Mouse (Mus musculus): Measurements from ENCODE around the gene Unc93a2. TPM values are rescaled to one million over a fixed set of nuclear protein-coding genes. Genes with fewer than 3 reads are reported as not detected.
"Not testable (repeated sequence)": the region's sequence is repeated elsewhere in the genome, so short reads cannot be mapped to it uniquely, and the experiment has no call there.

The Unc93a2 gene
- polyA plus RNA-seq, 1 experiment from 2014 or later, result not detected

DNA sequence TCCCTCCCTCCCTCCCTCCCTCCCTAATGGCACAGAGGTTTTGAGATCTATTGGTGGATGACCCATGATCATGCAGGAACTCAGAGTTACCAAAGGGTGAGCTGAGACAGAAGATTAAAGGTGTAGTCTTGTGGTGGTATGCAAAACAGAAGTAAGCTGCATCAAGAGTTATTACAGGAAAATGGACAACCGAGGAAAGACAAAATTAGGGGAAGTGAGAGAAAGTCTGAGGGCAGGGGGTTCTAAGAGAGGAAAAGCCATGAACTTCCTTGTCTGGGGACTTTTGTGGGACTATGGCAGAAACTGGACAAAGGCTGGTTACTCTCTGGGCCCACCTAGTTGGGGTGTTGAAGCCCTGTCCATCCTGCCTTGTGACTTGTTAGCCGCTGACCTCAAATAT is 11.0 kb upstream of the Unc93a2 start:
- H3K9ac ChIP-seq (replicated peaks; ENCODE audit: low read depth, low read length); H3K27me3 ChIP-seq (ENCODE audit: control insufficient read depth, insufficient read depth, low read length); H3K36me3 ChIP-seq (ENCODE audit: control insufficient read depth, insufficient read depth, low read length); ATAC-seq (ENCODE audit: low read depth); H3K9me3 ChIP-seq (ENCODE audit: control insufficient read depth, low read length); H3K4me1 ChIP-seq (ENCODE audit: control insufficient read depth, insufficient read depth, low read length); H3K4me3 ChIP-seq (ENCODE audit: low read depth, low read length); H3K4me2 ChIP-seq (ENCODE audit: low read depth, low read length); H3K27ac ChIP-seq (ENCODE audit: low read depth, low read length): not testable (repeated sequence)
- WGBS, result no CpG with 5 or more reads among the region's 2 CpGs

DNA sequence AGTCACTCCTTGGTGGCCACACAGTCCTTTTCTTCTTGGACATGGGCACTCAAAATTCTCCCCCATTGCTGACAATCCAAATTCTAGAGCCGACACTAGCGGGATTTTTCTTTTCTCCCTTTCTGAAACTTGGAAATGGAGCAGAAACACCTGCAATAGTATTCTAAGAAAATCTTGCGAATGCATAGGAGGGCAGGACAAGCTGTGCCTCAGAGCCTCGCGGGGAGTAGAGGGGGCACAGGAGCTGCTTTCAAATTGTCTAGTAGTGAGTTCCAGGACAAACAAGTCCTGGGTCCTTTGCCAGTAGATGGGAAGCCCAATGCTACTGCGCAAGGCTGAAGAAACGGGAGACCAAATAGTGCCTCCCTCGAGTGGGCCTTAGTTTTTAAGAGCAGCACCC is 10.4 kb upstream of the Unc93a2 start:
- not testable (repeated sequence) for H3K27me3 ChIP-seq (ENCODE audit: control insufficient read depth, insufficient read depth, low read length); H3K4me2 ChIP-seq (ENCODE audit: low read depth, low read length); H3K9me3 ChIP-seq (ENCODE audit: control insufficient read depth, low read length); H3K27ac ChIP-seq (ENCODE audit: low read depth, low read length); ATAC-seq (ENCODE audit: low read depth); H3K4me1 ChIP-seq (ENCODE audit: control insufficient read depth, insufficient read depth, low read length); H3K9ac ChIP-seq (replicated peaks; ENCODE audit: low read depth, low read length); H3K4me3 ChIP-seq (ENCODE audit: low read depth, low read length); H3K36me3 ChIP-seq (ENCODE audit: control insufficient read depth, insufficient read depth, low read length)
- 90% methylated on average over 7 of the region's 8 CpGs for WGBS

DNA sequence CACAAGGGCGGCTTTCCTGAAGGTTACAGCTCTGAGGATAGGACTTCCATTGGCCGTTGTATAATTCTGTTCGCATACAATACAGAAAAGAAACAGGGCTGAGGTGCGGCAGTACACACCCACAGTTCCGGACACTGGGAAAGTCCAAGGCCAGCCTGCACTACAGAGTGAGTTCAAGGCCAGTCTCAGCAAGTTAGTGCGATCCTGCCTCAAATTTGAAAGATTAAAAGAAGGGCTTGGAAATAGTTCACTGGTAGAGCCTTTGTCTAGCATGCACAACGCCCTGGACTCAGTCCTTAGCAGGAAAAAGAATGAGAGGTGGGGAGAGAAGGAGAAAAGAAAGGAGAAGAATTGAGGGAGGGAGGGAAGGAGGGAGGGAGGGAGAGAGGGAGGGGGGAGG is 9.9 kb upstream of the Unc93a2 start:
- H3K4me2 ChIP-seq (ENCODE audit: low read depth, low read length); H3K4me3 ChIP-seq (ENCODE audit: low read depth, low read length); H3K9me3 ChIP-seq (ENCODE audit: control insufficient read depth, low read length); H3K36me3 ChIP-seq (ENCODE audit: control insufficient read depth, insufficient read depth, low read length); H3K27me3 ChIP-seq (ENCODE audit: control insufficient read depth, insufficient read depth, low read length); H3K4me1 ChIP-seq (ENCODE audit: control insufficient read depth, insufficient read depth, low read length); H3K27ac ChIP-seq (ENCODE audit: low read depth, low read length); ATAC-seq (ENCODE audit: low read depth); H3K9ac ChIP-seq (replicated peaks; ENCODE audit: low read depth, low read length): not testable (repeated sequence)
- 86% methylated on average over 7 of the region's 7 CpGs for WGBS

DNA sequence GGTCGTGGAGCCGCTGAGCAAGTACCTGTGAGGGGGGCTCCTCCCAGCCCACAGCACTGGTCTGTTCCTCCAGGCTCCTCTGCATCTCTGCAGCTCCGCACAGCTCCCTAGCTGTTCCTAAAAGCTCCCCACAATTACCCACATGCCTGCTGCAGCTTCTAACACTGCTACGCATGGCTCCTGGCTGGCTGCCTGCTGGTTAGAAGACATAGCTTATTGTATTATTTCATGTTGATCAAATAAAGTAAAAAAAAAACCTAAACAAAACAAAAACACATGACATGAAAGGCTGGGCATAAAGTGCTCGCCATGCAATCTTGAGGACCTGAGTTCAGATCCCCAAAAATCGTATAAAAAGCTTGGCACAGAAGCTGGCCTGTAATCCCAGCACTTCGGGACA is 4.6 kb upstream of the Unc93a2 start:
- H3K4me1 ChIP-seq (ENCODE audit: control insufficient read depth, insufficient read depth, low read length); ATAC-seq (ENCODE audit: low read depth); H3K36me3 ChIP-seq (ENCODE audit: control insufficient read depth, insufficient read depth, low read length); H3K4me2 ChIP-seq (ENCODE audit: low read depth, low read length); H3K27ac ChIP-seq (ENCODE audit: low read depth, low read length); H3K9me3 ChIP-seq (ENCODE audit: control insufficient read depth, low read length); H3K27me3 ChIP-seq (ENCODE audit: control insufficient read depth, insufficient read depth, low read length); H3K9ac ChIP-seq (replicated peaks; ENCODE audit: low read depth, low read length); H3K4me3 ChIP-seq (ENCODE audit: low read depth, low read length): not testable (repeated sequence)
- 72% methylated on average over 6 of the region's 7 CpGs for WGBS

DNA sequence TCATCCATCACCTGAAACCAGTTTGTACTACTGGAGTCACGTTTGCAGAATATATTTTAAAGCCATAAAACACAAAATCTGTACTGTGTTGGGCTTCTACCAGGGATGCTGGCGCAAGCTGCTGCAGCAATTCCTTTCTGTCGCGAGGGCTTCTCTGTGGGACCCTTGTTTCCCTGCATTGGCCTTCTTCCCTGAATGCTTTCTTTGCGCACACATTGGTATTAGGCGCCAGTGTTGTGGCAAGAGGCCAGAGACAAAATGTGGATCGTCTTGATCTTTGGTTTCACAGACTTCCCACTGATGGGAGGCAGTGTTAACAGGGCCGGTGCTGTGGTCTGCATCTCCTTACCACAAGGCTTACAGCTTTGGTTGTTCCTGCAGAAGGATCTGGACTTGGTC is 3.7 kb upstream of the Unc93a2 start:
- 78% methylated on average over 6 of the region's 8 CpGs for WGBS

DNA sequence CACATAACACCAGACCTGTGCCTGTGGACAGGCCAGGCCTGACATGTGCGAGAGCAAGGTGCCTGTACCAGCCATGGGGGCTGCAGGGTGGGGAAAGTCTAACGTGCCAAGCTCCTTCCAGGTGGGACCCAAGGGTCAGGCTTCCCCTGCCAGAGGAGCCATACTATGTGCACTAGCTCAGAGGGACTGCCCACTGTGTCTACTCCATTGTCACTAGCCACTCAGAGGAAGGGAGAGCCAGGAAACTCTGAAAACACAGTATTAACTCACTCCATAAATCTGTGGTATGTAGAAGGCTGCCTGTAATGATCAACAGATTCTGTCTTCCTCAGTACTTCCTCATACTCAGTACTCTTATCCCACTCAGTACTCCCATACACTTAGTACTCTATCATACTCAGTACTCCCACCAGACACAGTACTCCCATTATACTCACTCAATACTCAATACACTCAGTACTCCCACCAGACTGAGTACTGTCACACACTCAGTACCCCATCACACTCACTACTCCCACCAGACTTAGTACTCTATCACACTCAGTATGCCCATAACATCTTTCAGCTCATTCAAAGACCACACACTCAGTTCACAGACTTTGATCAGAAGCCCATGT is 3.2 kb upstream of the Unc93a2 start:
- not testable (repeated sequence) for H3K36me3 ChIP-seq (ENCODE audit: control insufficient read depth, insufficient read depth, low read length); H3K9me3 ChIP-seq (ENCODE audit: control insufficient read depth, low read length); H3K4me2 ChIP-seq (ENCODE audit: low read depth, low read length); H3K4me3 ChIP-seq (ENCODE audit: low read depth, low read length); H3K27me3 ChIP-seq (ENCODE audit: control insufficient read depth, insufficient read depth, low read length); H3K27ac ChIP-seq (ENCODE audit: low read depth, low read length); H3K9ac ChIP-seq (replicated peaks; ENCODE audit: low read depth, low read length); ATAC-seq (ENCODE audit: low read depth); H3K4me1 ChIP-seq (ENCODE audit: control insufficient read depth, insufficient read depth, low read length)
- WGBS, result no CpG with 5 or more reads among the region's 2 CpGs

More for the DNA sequence above, 3.7 kb upstream of the Unc93a2 start:
- H3K27ac ChIP-seq (ENCODE audit: low read depth, low read length); H3K27me3 ChIP-seq (ENCODE audit: control insufficient read depth, insufficient read depth, low read length); H3K9ac ChIP-seq (replicated peaks; ENCODE audit: low read depth, low read length); ATAC-seq (ENCODE audit: low read depth); H3K4me3 ChIP-seq (ENCODE audit: low read depth, low read length); H3K4me2 ChIP-seq (ENCODE audit: low read depth, low read length); H3K9me3 ChIP-seq (ENCODE audit: control insufficient read depth, low read length); H3K36me3 ChIP-seq (ENCODE audit: control insufficient read depth, insufficient read depth, low read length); H3K4me1 ChIP-seq (ENCODE audit: control insufficient read depth, insufficient read depth, low read length): not testable (repeated sequence)

DNA sequence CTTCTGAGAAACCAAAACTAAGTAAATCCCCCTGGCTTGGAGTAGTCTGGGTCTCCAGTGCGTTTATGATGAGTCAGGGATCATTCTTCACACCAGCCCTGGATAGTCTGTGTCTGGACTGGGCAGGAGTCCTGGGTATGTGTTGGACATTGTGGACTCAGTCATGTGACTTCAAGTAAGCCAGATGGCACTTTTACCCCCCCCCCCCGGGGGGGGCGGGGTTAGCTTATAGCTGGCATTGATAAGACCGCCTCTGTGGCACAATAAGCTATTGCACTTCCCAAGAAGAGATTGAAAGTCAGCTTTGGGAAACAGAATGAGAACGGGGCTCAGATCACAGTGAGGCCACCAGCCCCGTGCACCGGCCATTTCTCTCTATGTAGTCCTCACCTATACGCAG is 752 bp upstream of the Unc93a2 start:
- not testable (repeated sequence) for H3K4me1 ChIP-seq (ENCODE audit: control insufficient read depth, insufficient read depth, low read length); H3K9ac ChIP-seq (replicated peaks; ENCODE audit: low read depth, low read length); H3K9me3 ChIP-seq (ENCODE audit: control insufficient read depth, low read length); ATAC-seq (ENCODE audit: low read depth); H3K36me3 ChIP-seq (ENCODE audit: control insufficient read depth, insufficient read depth, low read length); H3K27ac ChIP-seq (ENCODE audit: low read depth, low read length); H3K27me3 ChIP-seq (ENCODE audit: control insufficient read depth, insufficient read depth, low read length); H3K4me3 ChIP-seq (ENCODE audit: low read depth, low read length); H3K4me2 ChIP-seq (ENCODE audit: low read depth, low read length)
- WGBS, result 74% methylated on average over 8 of the region's 8 CpGs

DNA sequence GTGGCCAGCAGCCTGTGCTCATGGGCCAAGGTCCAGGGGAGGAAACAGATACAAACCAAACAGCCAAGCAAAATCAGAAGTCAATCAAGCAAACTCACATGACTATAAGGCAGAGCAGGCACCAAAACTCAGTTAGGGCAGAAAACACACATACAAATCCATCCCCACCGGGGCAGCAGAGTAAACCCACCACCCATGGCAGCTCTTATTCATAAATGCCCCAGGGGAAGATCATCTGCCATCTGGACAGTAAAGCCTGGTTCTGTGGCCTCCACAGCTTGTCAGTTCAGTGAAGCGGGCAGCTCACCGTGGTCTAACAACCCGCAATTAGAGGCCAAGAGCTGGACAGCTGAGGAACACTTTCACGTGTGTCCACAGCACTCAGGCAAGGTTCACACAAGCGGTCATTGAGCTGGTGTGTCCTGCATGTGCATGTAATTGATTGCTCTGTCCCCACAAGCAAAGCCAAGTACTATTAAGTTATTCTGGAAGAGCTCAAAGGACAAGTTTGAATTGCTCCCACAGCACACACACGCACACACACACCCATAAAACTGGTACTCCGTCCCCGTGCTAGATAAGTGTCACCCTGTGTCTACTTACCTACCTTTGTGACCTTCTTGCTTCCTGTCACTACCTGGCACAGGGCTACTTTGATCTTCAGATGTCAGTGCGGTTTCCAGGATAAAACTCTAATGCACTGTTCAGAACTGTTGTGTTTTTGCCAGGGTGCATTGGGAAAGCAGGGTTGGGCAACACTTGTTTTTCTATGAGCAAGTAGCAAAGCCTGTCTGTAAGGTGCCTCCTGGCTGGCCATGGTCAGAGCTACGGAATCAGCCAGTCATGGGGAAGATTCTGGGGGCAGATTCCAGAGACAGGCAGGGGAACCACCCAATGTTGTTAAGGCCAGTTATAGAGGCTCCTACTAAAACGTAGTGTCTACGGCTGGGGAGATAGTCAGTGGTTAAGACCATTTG is 1.8 kb downstream of the Unc93a2 start:
- not testable (repeated sequence) for H3K4me3 ChIP-seq (ENCODE audit: low read depth, low read length); H3K36me3 ChIP-seq (ENCODE audit: control insufficient read depth, insufficient read depth, low read length); H3K9ac ChIP-seq (replicated peaks; ENCODE audit: low read depth, low read length); H3K4me1 ChIP-seq (ENCODE audit: control insufficient read depth, insufficient read depth, low read length); H3K27me3 ChIP-seq (ENCODE audit: control insufficient read depth, insufficient read depth, low read length); H3K9me3 ChIP-seq (ENCODE audit: control insufficient read depth, low read length); H3K27ac ChIP-seq (ENCODE audit: low read depth, low read length); H3K4me2 ChIP-seq (ENCODE audit: low read depth, low read length); ATAC-seq (ENCODE audit: low read depth)
- WGBS, result 69% methylated on average over 6 of the region's 13 CpGs

DNA sequence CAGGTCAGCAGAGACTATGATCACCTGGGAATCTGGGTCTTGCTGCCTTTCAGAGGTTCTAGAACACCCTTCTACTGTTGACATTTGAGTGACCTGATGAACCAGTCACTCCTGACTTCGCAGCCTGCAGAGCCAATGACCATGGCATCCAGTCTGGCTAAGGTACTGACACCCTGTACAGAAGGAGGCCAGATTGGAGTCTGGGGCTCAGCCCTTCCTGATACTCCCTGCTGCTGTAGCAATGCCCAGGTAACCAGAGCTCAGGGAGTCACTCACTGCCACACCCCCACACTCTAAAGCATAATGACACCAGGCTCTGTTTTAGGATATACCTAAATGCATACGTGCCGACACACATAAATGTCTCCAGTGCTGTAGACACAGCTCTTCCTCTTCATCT is 2.6 kb downstream of the Unc93a2 start:
- not testable (repeated sequence) for H3K4me1 ChIP-seq (ENCODE audit: control insufficient read depth, insufficient read depth, low read length); H3K36me3 ChIP-seq (ENCODE audit: control insufficient read depth, insufficient read depth, low read length); H3K9ac ChIP-seq (replicated peaks; ENCODE audit: low read depth, low read length); ATAC-seq (ENCODE audit: low read depth); H3K27ac ChIP-seq (ENCODE audit: low read depth, low read length); H3K9me3 ChIP-seq (ENCODE audit: control insufficient read depth, low read length); H3K27me3 ChIP-seq (ENCODE audit: control insufficient read depth, insufficient read depth, low read length); H3K4me2 ChIP-seq (ENCODE audit: low read depth, low read length); H3K4me3 ChIP-seq (ENCODE audit: low read depth, low read length)
- WGBS, result 86% methylated on average over 1 of the region's 3 CpGs
